In the genomic region with DNA sequence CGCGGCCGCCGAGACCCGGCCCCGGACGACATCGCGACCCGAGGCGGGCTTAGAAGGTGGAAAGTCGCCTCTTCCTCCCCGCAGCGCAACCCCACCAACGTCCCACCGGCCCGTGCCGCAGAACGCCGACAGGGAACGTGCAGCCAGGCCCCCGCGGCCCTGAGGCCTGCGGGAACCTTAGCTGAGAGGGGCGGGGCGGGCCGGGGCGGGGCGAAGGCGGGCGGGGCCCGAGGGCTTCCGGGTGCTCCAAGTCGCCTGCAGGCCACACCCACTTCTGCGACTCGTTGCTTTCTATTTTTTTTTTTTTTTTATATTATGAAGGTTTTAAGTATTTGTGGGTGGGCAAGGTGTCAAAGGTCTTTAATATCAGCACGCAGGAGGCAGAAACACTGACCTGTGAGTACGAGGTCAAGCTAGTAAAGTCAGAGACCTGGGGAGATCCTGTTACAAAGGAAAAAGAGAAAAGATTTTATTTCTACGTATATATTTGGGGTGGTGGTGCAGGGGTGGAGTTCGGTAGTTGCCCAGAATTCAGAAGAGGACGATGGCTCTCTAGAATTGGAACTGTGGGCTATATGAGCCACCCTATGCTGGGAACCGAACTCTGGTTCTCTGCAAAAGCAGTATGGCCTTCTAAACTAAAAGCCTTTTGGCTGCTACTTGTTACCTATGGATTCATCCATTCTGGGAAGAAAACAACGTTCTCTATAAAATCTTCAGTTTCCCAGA, we compare ENCODE assay signal across 8 mouse cellular contexts. TPM values are rescaled to one million over a fixed set of nuclear protein-coding genes. Genes with fewer than 3 reads are reported as not detected.
DNase-seq lines count a peak whose midpoint lies in the region; ATAC-seq and TF ChIP-seq lines count a peak whose summit lies in the region.

No protein-coding gene starts in this region.

- WGBS in liver, embryonic 15.5 days (ENCODE audit: insufficient replicate concordance): 2% methylated on average over 41 of the region's 43 CpGs

- H3K79me2 ChIP-seq in MEL (ENCODE audit: control insufficient read depth, insufficient read depth, low read length, poor library complexity): peaks cover 25% of the 10 kb centered on the region

- H3K4me3 ChIP-seq in MEL (ENCODE audit: control insufficient read depth in 1 of 2, insufficient read depth in 1 of 2, low read depth in 2 of 2, low read length in 2 of 2): peak overlapping the region; percentile 80 to 94
- H3K4me3 ChIP-seq in liver, embryonic 15.5 days (replicated peaks): peak overlapping the region; percentile 83

- 0 out of 6 replicates have a peak, but pooled peaks of 1 of the 3 experiments have one; percentile 12 for TF ChIP-seq CTCF in MEL (IDR thresholded peaks at IDR 0.05 in 2 of 3, conservative IDR thresholded peaks at IDR 0.05 in 1 of 3; ENCODE audit: control insufficient read depth in 1 of 3, insufficient read depth in 1 of 3, low read depth in 2 of 3, low read length in 3 of 3, poor library complexity in 1 of 3, severe bottlenecking in 1 of 3)

- DNase-seq in A20 (ENCODE audit: low read depth, low spot score) (peak; percentile 86), MEL (ENCODE audit: low read depth, low spot score) (peak; percentile 99)
- DNase-seq in cerebellum, postnatal 14 days: peak; percentile 73 to 76
- peak; percentile 75 for DNase-seq in gastrocnemius, postnatal 25 days
- peak; percentile 31 for DNase-seq in kidney, adult 11 months
- DNase-seq in natural killer cell, adult 2 months (ENCODE audit: low spot score in 2 of 2): peak; percentile 42 to 61
- DNase-seq in testis, postnatal 10 days (ENCODE audit: low spot score): peak; percentile 84

- no peak for TF ChIP-seq EP300 in MEL (IDR thresholded peaks at IDR 0.05; ENCODE audit: low read depth in 1 of 2, low read length in 2 of 2)

- TF ChIP-seq POLR2A in MEL (IDR thresholded peaks at IDR 0.05; ENCODE audit: control insufficient read depth in 1 of 2, insufficient read depth in 1 of 2, low read depth in 1 of 2, low read length in 2 of 2, poor library complexity in 1 of 2): peak; percentile 98 to 100

- peak overlapping the region; percentile 68 for H3K27ac ChIP-seq in MEL (ENCODE audit: control insufficient read depth, low read depth, low read length)
- H3K27ac ChIP-seq in liver, embryonic 15.5 days (replicated peaks): peak overlapping the region; percentile 79

- peak; percentile 89 for ATAC-seq in liver, embryonic 15.5 days (ENCODE audit: insufficient read depth)

- H3K9me3 ChIP-seq in MEL (replicated peaks; ENCODE audit: insufficient read depth, low read length): no peaks in the 10 kb centered on the region
- no peaks in the 10 kb centered on the region for H3K9me3 ChIP-seq in liver, embryonic 15.5 days (replicated peaks)

- peaks cover 10 to 19% of the 10 kb centered on the region in 2 experiments for H3K36me3 ChIP-seq in MEL (ENCODE audit: control insufficient read depth in 1 of 2, insufficient read depth in 2 of 2, low read length in 2 of 2)
- H3K36me3 ChIP-seq in liver, embryonic 15.5 days (replicated peaks): peaks cover 4% of the 10 kb centered on the region; the same call in 1 of the 2 replicates

- peak overlapping the region; percentile 89 for H3K9ac ChIP-seq in MEL (ENCODE audit: control insufficient read depth, low read depth, low read length, poor library complexity, severe bottlenecking)
- H3K9ac ChIP-seq in liver, embryonic 15.5 days: peak overlapping the region; percentile 83

- no peak for TF ChIP-seq RAD21 in MEL (IDR thresholded peaks at IDR 0.05; ENCODE audit: low read depth, low read length)

- no peaks in the 10 kb centered on the region for H3K27me3 ChIP-seq in MEL (ENCODE audit: control insufficient read depth in 1 of 2, insufficient read depth in 2 of 2, low read length in 2 of 2)
- H3K27me3 ChIP-seq in liver, embryonic 15.5 days: no peaks in the 10 kb centered on the region

- peak overlapping the region; percentile 99 for H3K4me2 ChIP-seq in liver, embryonic 15.5 days

- peaks cover 7 to 10% of the 10 kb centered on the region in 2 experiments; a peak in 3 of 4 replicates for H3K4me1 ChIP-seq in MEL (ENCODE audit: control insufficient read depth in 1 of 2, insufficient read depth in 2 of 2, low read length in 2 of 2)
- H3K4me1 ChIP-seq in liver, embryonic 15.5 days (replicated peaks): peaks cover 27% of the 10 kb centered on the region

TF ChIP-seq in MEL, 35 proteins besides CTCF, POLR2A, EP300 and RAD21:
- peak; percentile 63; the same call in 1 of the 2 replicates for TF ChIP-seq POLR2AphosphoS5 (IDR thresholded peaks at IDR 0.05; ENCODE audit: borderline replicate concordance, low read depth, low read length)
- peak; percentile 56; the same call in 1 of the 2 replicates for TF ChIP-seq TBP (IDR thresholded peaks at IDR 0.05; ENCODE audit: low read depth, low read length)
- TF ChIP-seq USF2 (IDR thresholded peaks at IDR 0.05; ENCODE audit: borderline replicate concordance in 1 of 2, insufficient read depth in 1 of 2, low read depth in 1 of 2, low read length in 2 of 2): no peak
TF ChIP-seq in MEL: peak in this region for 2.

RNA-seq across cellular contexts. Expression of gene Rp9, which starts 1.2 kb away (rescaled TPM):
- total RNA-seq in MEL (2012; rRNA removed): 334 and 405 TPM in 2 replicates
- 100 to 1,000 TPM; 225 to 417 TPM for polyA plus RNA-seq in MEL (2012; ENCODE audit: insufficient read depth in 1 of 2, insufficient read length in 2 of 2, low read depth in 1 of 2, low replicate concordance in 2 of 2, missing spikeins in 1 of 2)
- 10 to 100 TPM; 30.1 to 31.2 TPM for total RNA-seq in gastrocnemius, postnatal 25 days (2021)
- 29.1 and 30.3 TPM in 2 replicates for polyA plus RNA-seq in liver, embryonic 15.5 days (2015; fragmentation: Nextera tagmentation; extraction: Ambion mirVana)

RNA-seq across cellular contexts. Expression of gene Bbs9, which starts 7.2 kb away (rescaled TPM):
- total RNA-seq in MEL (2012; rRNA removed): 15.1 and 18.5 TPM in 2 replicates
- polyA plus RNA-seq in MEL (2012; ENCODE audit: insufficient read depth in 1 of 2, insufficient read length in 2 of 2, low read depth in 1 of 2, low replicate concordance in 2 of 2, missing spikeins in 1 of 2): 10 to 100 TPM in 1 of 2 experiments, not detected in 1; 19.5 TPM
- total RNA-seq in gastrocnemius, postnatal 25 days (2021): 1 to 10 TPM; 7.3 to 7.8 TPM
- 2.3 TPM in 2 replicates for polyA plus RNA-seq in liver, embryonic 15.5 days (2015; fragmentation: Nextera tagmentation; extraction: Ambion mirVana)

RNA-seq across cellular contexts. Expression of gene Gm17545, which starts 14.2 kb away (rescaled TPM):
- not detected in 2 replicates for total RNA-seq in MEL (2012; rRNA removed)
- not detected for polyA plus RNA-seq in MEL (2012; ENCODE audit: insufficient read depth in 1 of 2, insufficient read length in 2 of 2, low read depth in 1 of 2, low replicate concordance in 2 of 2, missing spikeins in 1 of 2)
- not detected for total RNA-seq in gastrocnemius, postnatal 25 days (2021)
- not detected in 2 replicates for polyA plus RNA-seq in liver, embryonic 15.5 days (2015; fragmentation: Nextera tagmentation; extraction: Ambion mirVana)

RNA-seq across cellular contexts. Expression of gene 9530077C05Rik, which starts 57.0 kb away (rescaled TPM):
- total RNA-seq in MEL (2012; rRNA removed): 4.1 and 4.5 TPM in 2 replicates
- polyA plus RNA-seq in MEL (2012; ENCODE audit: insufficient read depth in 1 of 2, insufficient read length in 2 of 2, low read depth in 1 of 2, low replicate concordance in 2 of 2, missing spikeins in 1 of 2): 1 to 10 TPM in 1 of 2 experiments, not detected in 1; 6.9 TPM
- under 1 TPM; 0.20 to 0.86 TPM for total RNA-seq in gastrocnemius, postnatal 25 days (2021)
- 1.8 and 2.0 TPM in 2 replicates for polyA plus RNA-seq in liver, embryonic 15.5 days (2015; fragmentation: Nextera tagmentation; extraction: Ambion mirVana)

Comparison
In these comparisons a context has a peak if more than half of its experiments do, and no peak if none do; other contexts are left out.
1. Peak in every context shown above with its lines: DNase-seq, ATAC-seq, H3K4me3 ChIP-seq and H3K27ac ChIP-seq.
2. DNase-seq: peak in every context shown above with its lines; median percentile 99 in MEL; 86 in A20; 84 in testis, postnatal 10 days; 75 in gastrocnemius, postnatal 25 days; 74 in cerebellum, postnatal 14 days; 52 in natural killer cell, adult 2 months; 31 in kidney, adult 11 months.
3. RNA of gene Rp9, which starts 1.2 kb away (total RNA-seq): 334 to 405 TPM in MEL; 30.1 to 31.2 TPM in gastrocnemius, postnatal 25 days; every median in the first group is over 10 times any median in the second.